Mouse (Mus musculus) adrenal gland, adult 8-10 months (tissue): ENCODE measurements at regions not wholly inside any gene's neighbourhood (a gene's known extent, or its start where the extent isn't known, plus 50 kb on each side); places are given as distances from the start of the nearest gene placed in this dataset.

Experiments
- DNase-seq: peaks from one replicate; pipeline ENCODE4 v3.0.0; 2022

- peak; percentile 50 for DNase-seq
Observed at GRCm38 (mm10) chr4:84037535-84037934, 512.2 kb downstream of the Ccdc171 start.

GRCm38 (mm10) chr4:84050243-84050642 lies 524.9 kb downstream of the Ccdc171 start:
- no peak for DNase-seq

GRCm38 (mm10) chr4:84056863-84057502 lies 531.6 kb downstream of the Ccdc171 start:
- DNase-seq, result no peak

- no peak for DNase-seq
Observed at GRCm38 (mm10) chr4:84060187-84060586, 534.8 kb downstream of the Ccdc171 start.

GRCm38 (mm10) chr4:84063755-84064154 lies 538.4 kb downstream of the Ccdc171 start:
- no peak for DNase-seq

- peak; percentile 42 for DNase-seq
Observed at GRCm38 (mm10) chr4:84064614-84065456, 539.5 kb downstream of the Ccdc171 start.

- DNase-seq, result no peak
Observed at GRCm38 (mm10) chr4:84065457-84066124, 540.2 kb downstream of the Ccdc171 start.

- no peak for DNase-seq
Observed at GRCm38 (mm10) chr4:84067931-84068575, 542.7 kb downstream of the Ccdc171 start.

- no peak for DNase-seq
Observed at GRCm38 (mm10) chr4:84068947-84069663, 543.8 kb downstream of the Ccdc171 start.

- no peak for DNase-seq
Observed at GRCm38 (mm10) chr4:84069681-84070080, 544.3 kb downstream of the Ccdc171 start.

GRCm38 (mm10) chr4:84070089-84070488 lies 544.7 kb downstream of the Ccdc171 start:
- DNase-seq, result no peak

GRCm38 (mm10) chr4:84072096-84072495 lies 546.8 kb downstream of the Ccdc171 start:
- DNase-seq, result no peak

GRCm38 (mm10) chr4:84076526-84076925 lies 551.2 kb downstream of the Ccdc171 start:
- no peak for DNase-seq

- no peak for DNase-seq
Observed at GRCm38 (mm10) chr4:84079516-84079915, 554.2 kb downstream of the Ccdc171 start.

GRCm38 (mm10) chr4:84081518-84081917 lies 556.2 kb downstream of the Ccdc171 start:
- no peak for DNase-seq

- DNase-seq, result no peak
Observed at GRCm38 (mm10) chr4:84088166-84088565, 562.8 kb downstream of the Ccdc171 start.

GRCm38 (mm10) chr4:84092509-84092908 lies 567.2 kb downstream of the Ccdc171 start:
- no peak for DNase-seq

- no peak for DNase-seq
Observed at GRCm38 (mm10) chr4:84095237-84095636, 569.9 kb downstream of the Ccdc171 start.

- no peak for DNase-seq
Observed at GRCm38 (mm10) chr4:84096081-84096480, 570.7 kb downstream of the Ccdc171 start.

GRCm38 (mm10) chr4:84099071-84099470 lies 573.7 kb downstream of the Ccdc171 start:
- DNase-seq, result no peak

GRCm38 (mm10) chr4:84101923-84102322 lies 573.2 kb downstream of the Bnc2 start:
- no peak for DNase-seq

- no peak for DNase-seq
Observed at GRCm38 (mm10) chr4:84102736-84103135, 572.3 kb downstream of the Bnc2 start.
